Mouse (Mus musculus): ENCODE data around the gene Cttnbp2nl.

Gene Cttnbp2nl

DNA sequence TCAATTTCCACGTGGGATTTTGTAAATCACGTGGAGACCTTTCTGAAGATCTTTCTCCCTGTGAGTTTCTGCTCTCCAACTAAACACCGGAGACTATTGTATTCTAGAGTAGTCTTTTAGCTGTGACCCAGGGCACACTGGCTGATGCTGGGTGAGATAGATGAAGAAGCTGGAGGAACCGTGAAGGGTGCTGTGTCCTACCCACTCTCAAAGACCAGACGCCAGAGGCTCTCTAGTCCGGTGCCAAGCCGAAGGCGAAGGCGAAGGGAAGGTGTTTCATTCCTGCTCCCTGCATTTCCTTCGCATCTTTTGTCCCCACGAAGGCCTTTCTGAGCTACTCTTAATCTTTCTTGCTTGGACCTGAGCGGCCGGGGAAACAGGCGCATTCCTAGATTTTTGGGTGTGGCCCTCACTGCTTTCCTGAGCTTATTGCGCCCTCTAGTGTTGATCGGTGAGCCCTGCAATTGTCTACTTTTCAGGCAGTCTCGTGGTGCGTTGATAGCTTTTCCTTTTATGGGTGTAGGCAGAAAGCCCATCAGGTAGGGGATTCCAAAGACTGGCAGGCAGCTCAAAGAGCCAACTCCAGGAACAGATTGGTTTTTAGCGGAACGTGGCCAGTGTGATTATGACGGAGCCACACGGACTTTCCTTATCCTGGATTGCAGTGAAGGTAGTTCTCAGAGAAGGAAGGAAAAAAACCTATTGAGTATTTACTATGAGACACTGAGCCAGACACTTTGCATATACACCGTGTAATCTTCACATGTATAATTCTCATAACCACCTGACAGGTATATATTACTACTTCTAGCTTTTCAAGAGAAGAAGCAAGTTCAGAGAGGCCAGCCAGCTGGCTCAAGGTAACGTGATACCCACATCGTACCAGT, 5.9 kb upstream of the Cttnbp2nl start:
- peak; percentile 71 for DNase-seq

DNA sequence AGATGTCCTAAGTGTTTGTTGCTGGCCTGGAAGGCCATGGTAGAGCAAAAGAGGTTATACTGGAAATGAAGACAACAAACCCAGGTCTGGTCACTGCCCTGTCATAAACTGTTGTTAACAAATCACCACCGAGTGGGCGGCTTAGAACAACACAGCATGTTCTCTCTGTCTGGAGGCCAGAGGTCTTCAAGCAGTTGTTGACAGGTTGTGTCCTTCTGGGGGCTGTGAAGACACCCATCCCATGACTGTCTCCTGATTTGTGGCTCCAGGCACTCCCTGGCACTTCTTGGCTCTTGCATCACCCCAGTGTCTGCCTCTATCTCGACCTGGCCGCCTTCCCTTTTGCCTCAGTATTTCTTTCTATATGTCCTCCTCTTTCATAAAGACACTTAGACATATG, 2.7 kb upstream of the Cttnbp2nl start:
- no peak for DNase-seq

DNA sequence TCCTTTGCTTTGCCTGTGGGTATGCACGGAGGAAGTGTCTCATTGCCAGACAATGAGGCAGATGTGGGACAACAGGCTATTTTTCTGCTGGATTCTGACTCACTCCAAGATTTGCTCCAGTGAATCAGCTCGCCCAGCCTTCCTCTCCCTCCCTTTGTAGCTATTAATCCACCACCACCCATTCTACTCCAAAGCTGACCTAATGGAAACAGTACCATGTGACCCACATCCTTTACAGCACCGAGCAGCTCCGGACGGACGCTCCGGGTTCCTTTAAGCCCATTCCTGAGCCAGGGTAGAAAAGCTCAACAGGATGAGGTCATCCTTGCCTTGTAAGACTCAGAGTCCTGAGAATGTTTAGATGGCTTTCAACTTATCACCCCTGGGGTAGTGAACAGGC, 2.0 kb upstream of the Cttnbp2nl start:
- no peak for DNase-seq

DNA sequence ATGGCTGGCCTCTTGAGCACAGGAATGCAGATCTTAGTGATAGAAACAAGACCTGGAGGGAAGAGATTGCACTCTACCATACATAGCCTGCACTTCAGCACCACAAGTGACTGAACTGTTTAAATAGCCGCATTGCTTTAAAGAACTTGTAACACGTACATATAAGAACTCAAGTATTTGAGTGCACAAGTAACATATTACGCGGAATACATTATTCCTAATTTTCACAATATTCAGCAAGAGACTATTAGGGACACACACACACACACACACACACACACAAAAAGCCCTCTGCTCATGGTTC, 704 bp upstream of the Cttnbp2nl start:
- no peak for DNase-seq

DNA sequence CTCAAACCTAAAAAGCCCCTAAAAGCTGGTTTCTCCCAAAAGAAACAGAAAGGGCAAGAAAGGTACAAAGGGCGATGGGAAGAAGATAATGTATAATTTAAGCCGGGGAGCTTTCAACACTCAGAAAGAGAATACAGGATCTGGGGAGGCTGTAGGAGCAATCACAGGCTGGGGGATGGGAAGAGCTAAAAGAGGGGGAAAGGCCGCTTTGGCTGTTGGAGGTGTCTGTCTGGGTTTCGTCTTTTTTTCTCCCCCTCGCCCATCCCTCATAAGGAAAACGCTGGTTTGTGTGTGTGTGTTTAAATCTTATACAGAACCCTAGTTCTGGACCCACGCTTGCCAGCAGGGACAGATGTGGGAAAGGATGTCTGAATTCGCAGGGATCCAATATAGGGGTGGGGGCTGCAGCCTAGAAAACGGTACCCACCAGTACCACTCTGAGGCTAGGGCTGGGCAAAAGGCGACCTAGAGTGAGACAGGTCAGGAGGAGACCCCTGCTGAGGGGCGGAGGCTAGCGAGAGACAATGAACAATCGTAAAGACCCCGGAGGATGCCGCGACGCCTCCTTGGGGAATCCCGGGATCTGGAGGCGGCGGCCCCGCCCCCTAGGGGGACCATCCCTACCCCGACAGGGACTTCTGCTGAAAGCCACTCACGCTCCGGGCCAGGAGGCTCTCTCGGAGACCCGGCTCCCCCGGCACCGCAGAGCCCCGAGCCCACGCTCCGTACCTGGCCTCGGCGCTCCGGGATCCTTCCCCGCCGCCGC, 592 bp downstream of the Cttnbp2nl start:
- no peak for DNase-seq

DNA sequence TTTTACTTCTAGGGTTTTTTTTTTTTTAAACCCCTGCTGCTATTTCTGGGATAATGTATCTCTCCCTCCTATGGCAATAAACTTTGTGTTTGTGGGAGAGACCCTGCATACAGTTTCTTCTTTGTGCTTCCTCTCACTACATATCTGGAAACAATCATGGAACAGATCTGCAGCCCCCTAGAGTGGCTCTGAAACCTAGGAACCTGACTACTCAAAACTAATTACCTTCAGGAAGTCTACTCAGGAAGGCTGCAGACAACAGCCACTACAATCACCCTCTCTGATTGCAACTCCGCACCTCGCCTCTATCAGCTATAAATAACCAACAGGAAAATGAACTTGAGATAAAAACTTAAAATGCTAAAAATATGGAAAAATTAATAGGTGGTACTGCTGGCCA, 1.8 kb downstream of the Cttnbp2nl start:
- DNase-seq: no peak

DNA sequence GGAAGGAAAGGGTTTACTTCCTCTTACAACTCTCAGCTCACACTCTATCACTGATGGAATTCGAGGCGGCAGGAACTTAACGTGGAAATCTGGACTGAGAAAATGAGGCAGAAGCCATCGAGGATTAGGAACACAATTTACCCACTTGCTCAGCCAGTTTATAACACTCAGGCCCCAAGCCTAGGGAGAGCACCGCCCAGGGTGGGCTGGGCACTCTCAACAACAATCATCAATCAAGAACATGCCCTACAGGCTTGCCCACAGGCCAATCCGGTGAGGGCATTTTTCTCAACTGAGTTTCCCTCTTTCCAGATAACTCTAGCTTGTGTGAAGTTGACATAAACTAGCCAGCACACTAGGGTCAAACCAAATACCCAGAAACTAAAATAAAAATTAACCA, 3.1 kb downstream of the Cttnbp2nl start:
- DNase-seq: no peak

DNA sequence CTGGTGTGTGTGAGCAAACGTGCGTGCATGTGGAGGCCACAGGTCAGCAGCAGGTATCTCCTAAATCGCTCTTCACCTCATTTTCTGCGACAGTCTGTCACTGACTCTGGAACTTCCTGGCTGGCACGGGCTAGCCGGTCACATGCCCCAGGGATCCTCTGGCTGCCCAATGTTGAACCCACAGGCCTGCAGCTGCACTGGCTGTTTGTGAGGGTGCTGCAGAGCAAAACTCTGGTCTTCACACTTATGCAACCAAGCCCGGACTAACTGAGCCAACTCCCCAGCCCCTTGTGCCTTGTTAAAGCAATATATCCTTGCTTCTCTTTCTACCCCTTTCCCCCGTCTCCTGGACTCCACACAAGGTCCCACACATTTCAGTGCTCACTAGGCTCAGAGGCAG, 5.3 kb downstream of the Cttnbp2nl start:
- DNase-seq: no peak

DNA sequence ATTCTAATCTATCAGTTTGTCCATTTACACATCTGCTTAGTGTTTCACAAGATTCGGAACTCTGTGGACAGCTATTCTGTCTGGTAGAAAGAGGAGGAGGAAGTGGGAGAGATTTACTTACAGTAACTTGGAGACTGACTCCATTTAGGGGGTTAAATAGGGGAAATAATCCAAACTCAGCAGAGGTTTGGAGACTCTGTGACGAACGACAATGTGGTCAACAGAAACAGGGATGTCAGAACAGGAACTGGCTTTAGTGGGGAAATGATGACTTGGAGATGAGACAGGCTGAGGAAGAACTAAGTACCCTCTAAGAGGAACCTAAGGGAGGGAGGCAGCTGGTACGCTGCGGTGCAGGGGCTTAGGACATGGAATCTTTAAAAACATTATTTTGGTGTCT, 6.1 kb downstream of the Cttnbp2nl start:
- DNase-seq: no peak

DNA sequence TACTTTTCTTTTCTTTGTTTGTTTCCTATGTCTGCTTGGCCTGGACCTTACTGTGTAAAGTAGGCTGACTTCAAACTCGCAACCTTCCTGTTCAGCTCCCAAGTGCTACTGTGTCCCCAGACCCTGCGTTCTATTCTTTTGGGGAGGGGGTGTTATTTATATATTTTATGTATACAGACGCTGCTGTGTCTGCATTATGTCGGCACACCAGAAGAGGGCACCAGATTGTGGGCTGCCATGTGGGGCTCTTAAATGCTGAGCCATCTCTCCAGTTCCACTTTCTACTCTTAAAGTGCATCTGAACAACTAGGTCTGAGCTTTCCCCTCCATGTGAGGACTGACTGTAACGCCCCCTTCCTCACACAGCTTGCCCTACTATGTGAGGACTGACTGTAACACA, 9.2 kb downstream of the Cttnbp2nl start:
- DNase-seq: no peak

DNA sequence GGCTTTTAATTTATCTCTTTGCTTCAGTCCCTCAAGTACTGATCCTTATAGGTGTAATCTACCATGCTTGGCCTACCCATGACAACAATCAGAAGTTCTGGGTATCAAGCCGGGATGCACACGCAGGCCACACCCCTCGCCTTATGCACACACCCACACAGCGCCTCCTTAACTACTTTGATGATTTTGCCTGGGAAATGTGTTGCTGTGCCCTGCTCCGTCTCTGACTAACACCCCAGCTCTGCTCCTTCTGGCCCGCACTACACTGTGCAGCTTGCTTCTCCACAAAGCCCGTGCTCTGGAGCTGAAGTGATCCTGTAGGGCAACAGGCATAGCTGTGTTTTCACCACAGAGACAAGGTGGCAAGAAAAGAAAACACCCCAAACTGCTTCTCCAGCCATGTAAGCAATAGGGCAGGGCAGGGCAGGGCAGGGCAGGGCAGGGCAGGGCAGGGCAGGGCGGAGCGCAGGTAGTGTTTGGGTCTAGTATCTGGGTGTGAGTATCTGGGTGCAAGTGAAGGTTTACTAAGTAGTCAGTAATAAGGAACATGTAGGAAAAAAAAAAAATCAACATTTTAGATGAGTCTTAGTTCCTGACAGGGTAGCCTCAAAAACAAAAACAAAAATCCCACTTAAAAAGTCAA, 11.8 kb downstream of the Cttnbp2nl start:
- DNase-seq: no peak

DNA sequence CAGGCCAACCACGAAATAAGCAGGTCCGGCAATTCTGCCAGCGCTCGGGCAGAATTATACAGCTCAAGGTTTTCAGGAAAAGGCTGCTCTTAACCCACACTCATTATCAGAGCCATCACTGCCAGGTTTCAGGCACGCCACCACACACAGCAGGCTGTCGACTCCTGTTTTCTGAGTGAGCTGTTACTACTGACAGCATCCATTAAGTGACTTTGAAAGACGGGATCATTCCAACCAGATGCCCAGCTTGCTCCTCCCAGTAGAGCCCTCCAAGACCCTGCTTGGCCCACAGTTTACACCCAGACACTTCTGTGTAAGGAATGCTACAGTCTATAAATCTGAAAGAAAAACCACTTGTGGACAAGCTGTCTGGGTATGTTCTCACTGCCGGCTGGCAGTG, 12.9 kb downstream of the Cttnbp2nl start:
- DNase-seq: no peak

DNA sequence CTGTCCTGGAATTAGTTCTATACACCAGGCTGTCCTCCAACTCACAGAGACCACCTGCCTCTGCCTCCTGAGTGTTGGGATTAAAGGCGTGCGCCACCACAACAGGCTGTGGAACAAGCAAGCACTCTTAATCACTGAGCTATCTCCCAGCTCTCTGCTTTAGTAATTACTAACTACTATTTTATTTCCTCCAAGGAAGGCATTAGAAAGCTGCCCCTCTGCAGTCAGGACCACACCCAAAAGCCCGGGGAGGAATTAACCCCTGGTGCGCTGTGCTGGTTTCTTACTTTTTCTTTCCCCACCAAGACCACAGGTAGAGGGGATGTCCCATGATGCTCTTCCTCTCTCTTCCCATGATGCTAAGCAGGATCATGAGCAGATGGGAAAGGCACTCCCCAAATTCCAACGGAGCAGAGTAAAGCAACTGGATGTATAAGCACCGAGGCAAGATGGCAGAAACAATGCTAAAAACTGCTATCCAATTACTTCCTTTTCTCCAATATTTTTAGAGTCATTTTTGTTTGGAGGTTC, 15.6 kb downstream of the Cttnbp2nl start:
- DNase-seq: no peak

DNA sequence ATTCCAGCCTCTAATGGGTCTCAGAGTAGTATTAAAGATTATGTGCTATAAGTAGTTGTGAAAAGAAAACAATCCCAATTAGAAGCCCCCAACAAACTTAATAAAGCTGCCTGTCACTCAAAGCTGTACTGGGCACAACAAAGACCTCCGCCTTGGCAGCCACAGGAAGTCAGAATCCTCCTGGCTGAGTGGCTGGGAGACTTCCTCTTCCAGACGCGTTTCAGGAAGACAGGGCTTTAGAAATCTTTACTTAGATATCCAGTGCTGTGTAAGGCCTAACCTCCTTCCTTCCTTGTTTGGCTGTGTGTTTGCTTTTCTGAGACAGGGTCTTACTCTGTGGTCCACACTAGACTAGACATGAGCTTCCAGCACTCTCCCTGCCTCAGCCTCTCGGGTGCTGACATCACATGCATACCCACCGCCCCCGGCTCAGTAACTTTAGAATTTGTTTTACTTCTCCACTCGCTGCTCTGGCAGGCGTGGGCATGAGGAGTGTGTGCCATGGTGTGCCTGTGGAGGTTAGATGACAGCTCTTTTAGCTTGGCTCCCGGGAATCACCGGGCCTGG, 16.6 kb downstream of the Cttnbp2nl start:
- no peak for DNase-seq

DNA sequence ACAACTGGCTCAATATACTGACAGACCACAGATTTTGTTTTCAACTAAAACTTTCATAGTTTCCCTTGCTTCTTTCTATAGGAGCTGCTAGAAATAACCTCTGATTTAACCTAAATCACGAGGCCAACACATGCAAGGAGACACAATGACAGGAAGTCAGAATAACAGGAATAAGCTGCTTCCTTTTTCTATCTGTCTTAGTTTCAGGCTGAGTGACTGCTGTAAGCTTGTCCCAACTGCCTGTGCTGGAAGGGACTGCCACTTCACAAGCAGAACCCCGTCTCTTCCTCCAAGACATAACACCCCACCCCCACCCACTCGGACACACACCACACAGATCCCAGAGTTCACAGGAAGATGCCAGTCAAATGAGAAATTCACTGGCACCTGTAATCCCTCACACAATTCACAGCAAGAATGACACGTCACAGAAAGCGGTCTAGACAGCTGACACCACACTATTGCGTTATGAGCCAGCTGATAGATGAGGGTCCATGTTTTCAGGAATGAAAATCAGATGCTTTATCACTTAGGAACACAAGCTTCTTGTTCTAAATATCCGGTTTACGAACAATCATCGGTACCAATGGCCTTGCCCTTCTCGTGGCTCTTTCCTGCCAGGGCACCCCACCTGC, 29.5 kb downstream of the Cttnbp2nl start:
- no peak for DNase-seq

DNA sequence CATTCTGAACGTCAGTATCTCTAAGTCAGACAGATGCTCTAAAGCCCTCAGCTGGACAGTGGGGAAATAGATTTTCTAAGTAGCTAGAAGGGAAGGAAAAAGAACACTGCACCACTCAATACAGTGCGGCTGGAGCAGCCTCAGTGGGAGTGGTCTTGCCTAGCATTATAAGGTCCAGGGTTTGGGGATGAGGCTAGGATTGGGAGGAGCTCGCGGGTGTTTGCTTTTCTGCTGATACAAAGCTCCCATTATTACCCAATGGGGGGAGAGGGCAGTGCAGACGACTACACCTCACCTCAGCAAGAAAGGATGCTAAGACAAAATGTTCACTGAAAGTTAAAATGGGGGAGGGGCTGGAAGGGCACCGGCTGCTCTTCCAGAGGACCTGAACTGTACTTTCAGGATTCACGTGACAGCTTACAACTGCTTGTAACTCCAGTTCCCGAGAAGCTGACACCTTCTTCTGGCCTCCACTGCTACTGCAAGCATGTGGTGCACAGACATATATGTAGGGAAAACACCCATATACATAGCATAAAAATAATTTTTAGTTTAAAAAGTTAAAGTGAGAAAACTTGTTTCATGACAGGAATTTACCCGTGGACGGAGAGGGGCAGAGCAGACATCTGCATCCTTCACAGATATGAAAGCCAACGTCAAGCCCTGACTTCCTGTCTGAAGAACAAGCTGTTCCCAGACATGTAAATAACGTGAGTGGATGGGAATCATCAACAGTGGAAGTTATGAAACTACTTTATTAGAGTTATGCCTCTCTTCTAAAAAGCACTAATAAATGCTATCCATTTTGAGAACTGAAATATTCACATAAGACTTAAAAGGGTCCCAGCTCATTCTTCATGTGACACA, 32.9 kb downstream of the Cttnbp2nl start:
- no peak for DNase-seq

DNA sequence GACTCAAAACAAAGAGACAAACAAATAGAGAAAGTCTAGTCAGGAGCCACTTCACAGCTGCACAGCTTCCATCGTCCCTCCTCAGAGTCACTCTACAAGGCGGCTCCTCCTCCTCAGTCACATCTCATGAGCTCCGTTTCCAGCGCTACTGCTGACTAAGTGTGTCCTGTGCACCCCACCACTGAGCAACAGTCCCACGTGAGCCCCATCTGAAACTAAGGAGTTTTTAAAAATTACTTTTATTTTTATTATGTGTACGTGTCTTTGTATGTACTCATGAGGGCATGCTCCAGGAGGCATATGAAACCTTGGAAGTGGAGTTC, 34.2 kb downstream of the Cttnbp2nl start:
- no peak for DNase-seq

DNA sequence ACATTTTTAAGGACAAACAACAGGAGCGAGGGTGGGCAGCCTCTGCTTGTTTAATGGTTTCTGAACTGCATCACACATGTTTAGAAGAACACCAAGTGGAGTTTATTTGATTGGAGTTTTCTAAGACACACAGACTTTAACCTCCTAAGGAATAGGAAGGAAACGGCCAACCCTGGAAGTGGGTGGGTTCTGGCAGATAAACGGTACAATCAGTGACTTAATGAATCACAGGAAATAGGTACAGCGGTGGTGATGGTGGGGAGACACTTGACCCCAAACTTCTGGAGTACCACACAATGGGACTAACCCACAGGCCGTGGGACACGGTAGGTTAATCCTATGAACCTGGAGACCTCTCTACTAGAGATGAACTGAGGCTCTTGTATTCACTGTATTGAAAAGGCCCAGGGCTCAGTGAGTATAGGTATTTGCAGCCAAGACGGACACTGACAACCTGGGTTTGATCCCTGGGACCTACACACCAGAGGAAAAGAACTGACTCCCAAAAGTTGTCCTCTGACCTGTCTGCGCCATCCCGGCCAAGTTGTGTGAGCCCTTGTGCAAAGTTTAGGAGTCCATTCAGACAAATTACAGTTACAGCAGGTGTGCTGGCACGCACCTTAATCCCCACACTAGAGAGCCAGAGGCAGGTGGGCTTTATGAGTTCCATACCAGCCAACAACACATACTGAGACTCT, 34.7 kb downstream of the Cttnbp2nl start:
- DNase-seq: no peak

DNA sequence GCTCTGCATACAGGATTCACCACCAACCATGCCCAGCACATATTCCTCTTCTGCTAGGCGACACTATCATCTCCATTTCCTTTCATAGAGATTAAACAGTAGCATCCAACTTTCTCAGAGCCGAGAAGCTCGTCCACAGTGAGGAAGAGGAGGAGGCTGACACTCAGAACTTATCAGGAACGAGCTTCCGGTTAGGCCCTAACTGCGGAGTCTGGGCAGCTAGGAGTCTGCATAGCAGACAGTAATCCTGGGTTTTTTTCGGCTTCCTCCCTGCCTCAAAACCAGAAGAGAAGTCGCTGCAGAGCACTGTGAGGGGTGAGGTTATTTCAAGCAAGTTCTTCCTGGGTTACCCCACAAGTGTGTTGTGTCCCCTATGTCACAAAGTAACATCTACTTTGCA, 35.6 kb downstream of the Cttnbp2nl start:
- no peak for DNase-seq

DNA sequence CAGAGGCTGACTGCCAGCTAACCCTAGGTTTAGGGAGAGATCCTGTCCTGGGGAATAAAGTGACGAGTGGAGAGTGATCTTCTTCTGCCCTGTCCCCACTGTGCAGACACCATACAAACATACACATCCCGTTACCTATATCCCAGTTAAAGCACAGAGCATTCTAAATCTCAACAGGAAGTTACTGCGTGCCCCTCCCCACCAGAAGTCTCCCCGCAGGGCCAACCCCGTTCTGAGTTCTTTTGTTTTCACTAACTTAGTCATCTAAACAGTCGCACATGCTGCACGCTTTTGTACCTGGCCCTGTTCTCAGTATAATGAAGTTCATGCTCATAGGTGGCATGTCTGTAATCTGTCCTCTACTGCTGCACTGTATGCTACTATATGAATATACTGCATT, 36.7 kb downstream of the Cttnbp2nl start:
- no peak for DNase-seq

DNA sequence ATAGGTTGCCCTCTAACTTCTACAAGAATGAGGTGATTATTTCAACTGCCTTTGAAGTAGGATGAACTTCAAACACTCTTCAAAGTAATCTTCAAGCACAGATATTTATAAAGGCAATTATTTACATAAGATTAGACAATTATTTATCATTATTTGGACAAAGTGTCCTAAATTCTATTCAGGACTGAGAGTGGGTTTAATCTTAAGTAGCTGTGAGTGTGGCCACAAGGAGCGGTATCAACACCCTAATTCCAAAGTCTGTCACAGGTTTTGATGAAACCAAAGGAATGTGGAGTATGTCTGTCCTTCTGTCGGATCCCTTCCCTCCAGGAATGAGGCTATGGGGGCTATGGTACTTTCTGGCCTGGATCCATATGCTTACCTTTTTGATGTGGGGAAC, 38.0 kb downstream of the Cttnbp2nl start:
- no peak for DNase-seq
